Mouse (Mus musculus) lung, postnatal 0 days (tissue): ENCODE data around the gene Ccdc59.

ENCODE experiments used
- CTCF ChIP-seq: IDR thresholded peaks from 2 replicates; pipeline ENCODE4 v1.5.1; 2016; ENCODE audit warnings: antibody characterized with exemption, mild to moderate bottlenecking
- EP300 ChIP-seq: IDR thresholded peaks from 2 replicates; pipeline ENCODE4 v1.6.1; 2016; ENCODE audit warnings: antibody characterized with exemption, mild to moderate bottlenecking, control low read depth

- TF ChIP-seq CTCF (peak; percentile 66), EP300 (no peak; the same call in 1 of the 2 replicates)
These were observed at the start of gene Ccdc59, which contains the start of gene Mettl25 for GRCm38 (mm10) chr10:105840928-105841888.
